Mouse (Mus musculus) ovary, postnatal 14 days (tissue): ENCODE measurements at regions not wholly inside any gene's neighbourhood (a gene's known extent, or its start where the extent isn't known, plus 50 kb on each side); places are given as distances from the start of the nearest gene placed in this dataset.

ENCODE experiments used
- DNase-seq: peaks from one replicate; pipeline ENCODE4 v3.0.0; 2022; ENCODE audit warnings: low spot score

- DNase-seq = no peak
Measured at GRCm38 (mm10) chr19:21146860-21147390, 125.2 kb upstream of the Zfand5 start.

GRCm38 (mm10) chr19:21144659-21145283 lies 127.3 kb upstream of the Zfand5 start:
- DNase-seq = no peak

- no peak for DNase-seq
Measured at GRCm38 (mm10) chr19:21143970-21144595, 128.0 kb upstream of the Zfand5 start.

- no peak for DNase-seq
Measured at GRCm38 (mm10) chr19:21140456-21140855, 131.6 kb upstream of the Zfand5 start.

GRCm38 (mm10) chr19:21138998-21139495 lies 133.0 kb upstream of the Zfand5 start:
- no peak for DNase-seq

GRCm38 (mm10) chr19:21136756-21137155 lies 135.3 kb upstream of the Zfand5 start:
- no peak for DNase-seq

GRCm38 (mm10) chr19:21135998-21136380 lies 136.1 kb upstream of the Zfand5 start:
- DNase-seq = no peak

GRCm38 (mm10) chr19:21135297-21135997 lies 136.6 kb upstream of the Zfand5 start:
- no peak for DNase-seq

GRCm38 (mm10) chr19:21129653-21130052 lies 142.4 kb upstream of the Zfand5 start:
- DNase-seq = no peak

- DNase-seq = no peak
Measured at GRCm38 (mm10) chr19:21127079-21127745, 144.9 kb upstream of the Zfand5 start.

- DNase-seq = no peak
Measured at GRCm38 (mm10) chr19:21126670-21127069, 145.4 kb upstream of the Zfand5 start.

GRCm38 (mm10) chr19:21119477-21119876 lies 152.6 kb upstream of the Zfand5 start:
- DNase-seq = no peak

- DNase-seq = no peak
Measured at GRCm38 (mm10) chr19:21118782-21119181, 153.3 kb upstream of the Zfand5 start.

GRCm38 (mm10) chr19:21115693-21116092 lies 156.4 kb upstream of the Zfand5 start:
- no peak for DNase-seq

- DNase-seq = no peak
Measured at GRCm38 (mm10) chr19:21111836-21112235, 157.8 kb upstream of the Tmc1 start.

- no peak for DNase-seq
Measured at GRCm38 (mm10) chr19:21108311-21108710, 154.3 kb upstream of the Tmc1 start.

GRCm38 (mm10) chr19:21107741-21108140 lies 153.7 kb upstream of the Tmc1 start:
- DNase-seq = no peak

GRCm38 (mm10) chr19:21107275-21107674 lies 153.3 kb upstream of the Tmc1 start:
- no peak for DNase-seq

- no peak for DNase-seq
Measured at GRCm38 (mm10) chr19:21106766-21107165, 152.8 kb upstream of the Tmc1 start.

- no peak for DNase-seq
Measured at GRCm38 (mm10) chr19:21106241-21106669, 152.3 kb upstream of the Tmc1 start.

- no peak for DNase-seq
Measured at GRCm38 (mm10) chr19:21105004-21105403, 151.0 kb upstream of the Tmc1 start.

- DNase-seq = no peak
Measured at GRCm38 (mm10) chr19:21104462-21104936, 150.5 kb upstream of the Tmc1 start.
